Mouse (Mus musculus): ENCODE measurements around the gene Pgp. TPM values are rescaled to one million over a fixed set of nuclear protein-coding genes. Genes with fewer than 3 reads are reported as not detected.

Gene Pgp
- polyA plus RNA-seq, 1 experiment from 2014 or later, result 65.2 TPM

DNA sequence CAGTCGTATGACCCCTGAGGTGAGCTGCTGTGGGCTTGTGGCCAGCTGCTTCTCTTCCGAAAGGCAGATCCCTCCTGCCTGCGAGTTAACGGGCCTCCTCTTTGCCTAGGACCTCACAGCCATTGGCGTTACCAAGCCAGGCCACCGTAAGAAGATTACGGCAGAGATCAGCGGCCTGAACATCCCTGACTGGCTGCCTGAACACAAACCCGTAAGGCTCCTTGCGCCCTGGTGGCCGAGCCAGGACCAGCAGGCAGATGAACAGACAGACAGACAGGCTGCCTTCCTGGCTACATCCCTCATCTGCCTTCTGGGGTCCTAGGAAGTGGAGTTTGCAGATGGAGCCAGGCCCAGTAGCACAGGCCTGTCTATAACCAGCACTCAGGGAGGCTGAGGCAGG, 32.0 kb downstream of the Pgp start:
- DNase-seq (ENCODE audit: low spot score) (no peak), ATAC-seq (ENCODE audit: insufficient read depth, low FRiP score, low TSS enrichment) (no peak)
- H3K4me3 ChIP-seq (ENCODE audit: low read depth, low read length), result no peak overlapping the region
- H3K4me1 ChIP-seq (ENCODE audit: control insufficient read depth, insufficient read depth, low read length), result no peaks in the 10 kb centered on the region
- H3K9me3 ChIP-seq (ENCODE audit: control insufficient read depth, low read length), result no peaks in the 10 kb centered on the region
- H3K27ac ChIP-seq (ENCODE audit: low read depth, low read length), result no peak overlapping the region
- no peaks in the 10 kb centered on the region for H3K27me3 ChIP-seq (ENCODE audit: control insufficient read depth, insufficient read depth, low read length)
- 49% methylated on average over 11 of the region's 11 CpGs for WGBS
- H3K36me3 ChIP-seq (ENCODE audit: control insufficient read depth, insufficient read depth, low read length), result peaks cover 5% of the 10 kb centered on the region
- no peak overlapping the region for H3K9ac ChIP-seq (ENCODE audit: low read length)
- no peak overlapping the region for H3K4me2 ChIP-seq (ENCODE audit: low read depth)

DNA sequence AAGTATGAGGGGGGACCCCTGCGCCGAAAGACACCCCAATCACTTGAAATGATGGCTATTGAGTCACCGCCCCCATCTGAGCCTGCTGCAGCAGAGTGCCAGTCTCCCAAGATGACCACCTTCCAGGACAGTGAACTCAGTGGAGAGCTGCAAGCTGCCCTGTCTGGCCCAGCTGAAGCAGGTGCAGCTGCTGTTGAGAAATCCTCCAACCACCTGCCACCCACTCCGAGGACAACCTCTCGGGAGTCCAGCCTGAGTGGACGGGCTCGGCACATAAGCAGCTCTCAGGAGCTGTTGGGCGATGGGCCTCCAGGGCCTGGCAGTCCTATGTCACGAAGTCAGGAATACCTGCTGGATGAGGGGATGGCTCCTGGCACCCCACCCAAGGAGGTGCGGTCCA, 33.9 kb downstream of the Pgp start:
- peaks cover 6% of the 10 kb centered on the region for H3K36me3 ChIP-seq (ENCODE audit: control insufficient read depth, insufficient read depth, low read length)
- no peaks in the 10 kb centered on the region for H3K4me1 ChIP-seq (ENCODE audit: control insufficient read depth, insufficient read depth, low read length)
- no peak overlapping the region for H3K9ac ChIP-seq (ENCODE audit: low read length)
- 92% methylated on average over 10 of the region's 10 CpGs for WGBS
- no peak overlapping the region for H3K4me2 ChIP-seq (ENCODE audit: low read depth)
- ATAC-seq (ENCODE audit: insufficient read depth, low FRiP score, low TSS enrichment) (no peak), DNase-seq (ENCODE audit: low spot score) (no peak)
- no peaks in the 10 kb centered on the region for H3K27me3 ChIP-seq (ENCODE audit: control insufficient read depth, insufficient read depth, low read length)
- no peak overlapping the region for H3K27ac ChIP-seq (ENCODE audit: low read depth, low read length)
- H3K4me3 ChIP-seq (ENCODE audit: low read depth, low read length), result no peak overlapping the region
- no peaks in the 10 kb centered on the region for H3K9me3 ChIP-seq (ENCODE audit: control insufficient read depth, low read length)

GRCm38 (mm10) chr17:24505286-24505955, 35.2 kb downstream of the Pgp start:
- Histone ChIP-seq H3K27ac (ENCODE audit: low read depth, low read length) (no peak overlapping the region), H3K36me3 (ENCODE audit: control insufficient read depth, insufficient read depth, low read length) (peaks cover 14% of the 10 kb centered on the region), H3K9me3 (ENCODE audit: control insufficient read depth, low read length) (no peaks in the 10 kb centered on the region), H3K4me1 (ENCODE audit: control insufficient read depth, insufficient read depth, low read length) (no peaks in the 10 kb centered on the region), H3K27me3 (ENCODE audit: control insufficient read depth, insufficient read depth, low read length) (no peaks in the 10 kb centered on the region), H3K4me2 (ENCODE audit: low read depth) (no peak overlapping the region), H3K4me3 (ENCODE audit: low read depth, low read length) (no peak overlapping the region), H3K9ac (ENCODE audit: low read length) (no peak overlapping the region)
- DNase-seq (ENCODE audit: low spot score), result no peak
- no peak for ATAC-seq (ENCODE audit: insufficient read depth, low FRiP score, low TSS enrichment)
- 91% methylated on average over 30 of the region's 30 CpGs for WGBS

DNA sequence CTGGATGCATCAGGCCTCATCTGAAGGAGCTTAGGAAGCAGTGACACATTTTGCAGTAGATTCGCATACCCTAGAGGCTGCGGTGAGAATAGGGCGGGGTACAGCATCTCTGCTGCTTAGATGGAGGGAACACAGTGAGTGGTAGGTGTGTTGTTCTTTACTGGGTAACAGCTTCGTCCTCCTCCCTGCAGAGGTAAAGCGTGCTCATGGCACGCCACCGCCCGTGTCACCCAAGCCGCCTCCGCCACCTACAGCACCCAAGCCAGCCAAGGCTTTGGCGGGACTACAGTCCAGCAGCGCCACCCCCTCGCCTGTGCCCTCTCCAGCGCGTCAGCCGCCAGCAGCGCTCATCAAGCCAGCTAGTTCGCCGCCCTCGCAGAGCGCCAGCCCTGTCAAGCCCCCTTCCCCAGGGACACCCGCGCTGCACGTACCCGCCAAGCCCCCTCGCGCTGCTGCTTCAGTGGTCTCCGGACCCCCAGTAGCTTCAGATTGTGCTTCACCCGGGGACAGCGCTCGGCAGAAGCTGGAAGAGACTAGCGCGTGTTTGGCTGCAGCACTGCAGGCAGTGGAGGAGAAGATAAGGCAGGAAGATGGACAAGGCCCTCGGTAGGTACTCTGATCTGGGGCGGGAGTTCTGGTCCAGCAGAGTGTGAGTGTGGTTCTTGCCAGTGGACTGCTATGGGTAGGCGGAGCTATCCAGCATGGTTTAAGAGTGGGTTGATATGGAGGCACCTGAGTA, 36.3 kb downstream of the Pgp start:
- H3K36me3 ChIP-seq (ENCODE audit: control insufficient read depth, insufficient read depth, low read length), result peaks cover 16% of the 10 kb centered on the region
- H3K4me2 ChIP-seq (ENCODE audit: low read depth), result no peak overlapping the region
- H3K9me3 ChIP-seq (ENCODE audit: control insufficient read depth, low read length), result no peaks in the 10 kb centered on the region
- H3K4me3 ChIP-seq (ENCODE audit: low read depth, low read length), result no peak overlapping the region
- DNase-seq (ENCODE audit: low spot score), result no peak
- no peak for ATAC-seq (ENCODE audit: insufficient read depth, low FRiP score, low TSS enrichment)
- 28% methylated on average over 36 of the region's 36 CpGs for WGBS
- H3K27ac ChIP-seq (ENCODE audit: low read depth, low read length), result no peak overlapping the region
- H3K4me1 ChIP-seq (ENCODE audit: control insufficient read depth, insufficient read depth, low read length), result no peaks in the 10 kb centered on the region
- 0 out of 2 replicates have a peak overlapping the region, but pooled peaks have one; percentile 19 for H3K9ac ChIP-seq (ENCODE audit: low read length)
- no peaks in the 10 kb centered on the region for H3K27me3 ChIP-seq (ENCODE audit: control insufficient read depth, insufficient read depth, low read length)

GRCm38 (mm10) chr17:24507129-24507664, 37.0 kb downstream of the Pgp start:
- WGBS, result 47% methylated on average over 19 of the region's 19 CpGs
- ATAC-seq (ENCODE audit: insufficient read depth, low FRiP score, low TSS enrichment), result 0 out of 2 replicates have a peak, but pooled peaks have one; percentile 17
- H3K36me3 ChIP-seq (ENCODE audit: control insufficient read depth, insufficient read depth, low read length), result peaks cover 16% of the 10 kb centered on the region

DNA sequence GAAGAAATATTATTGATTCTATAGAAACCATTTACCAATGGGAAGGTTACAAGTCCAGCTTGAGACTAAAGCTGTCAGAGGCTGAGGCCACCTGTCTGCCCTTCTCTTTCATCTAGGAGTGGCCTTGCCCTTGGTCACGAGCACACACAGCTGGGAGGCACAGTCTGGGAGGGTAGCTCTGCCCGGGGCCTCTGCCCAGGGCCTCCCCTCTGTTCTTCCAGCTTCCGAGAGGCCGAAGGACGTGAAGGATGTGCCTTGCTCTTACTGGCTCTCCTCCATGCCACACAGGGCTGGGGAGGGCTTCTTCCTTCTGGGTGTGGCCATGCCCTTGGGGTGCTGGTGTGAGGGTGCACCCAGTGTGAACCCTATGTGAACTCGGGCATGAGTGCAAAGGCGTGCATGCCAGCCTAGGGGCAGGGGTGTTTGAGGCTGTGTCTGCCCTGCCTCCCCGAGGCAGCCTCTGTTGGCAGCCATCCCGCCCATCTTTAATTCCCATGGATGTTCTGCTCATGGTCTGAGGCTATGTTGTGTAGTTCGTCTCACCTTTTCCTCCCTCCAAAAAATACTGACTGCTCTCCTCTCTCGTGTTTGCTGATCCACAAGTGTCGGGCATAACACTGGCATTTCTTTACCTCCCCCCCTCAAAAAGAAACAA, 37.7 kb downstream of the Pgp start:
- H3K36me3 ChIP-seq (ENCODE audit: control insufficient read depth, insufficient read depth, low read length), result peaks cover 16% of the 10 kb centered on the region

More at GRCm38 (mm10) chr17:24507129-24507664, 37.0 kb downstream of the Pgp start:
- Histone ChIP-seq H3K4me3 (ENCODE audit: low read depth, low read length) (no peak overlapping the region), H3K27me3 (ENCODE audit: control insufficient read depth, insufficient read depth, low read length) (no peaks in the 10 kb centered on the region), H3K27ac (ENCODE audit: low read depth, low read length) (no peak overlapping the region), H3K9me3 (ENCODE audit: control insufficient read depth, low read length) (no peaks in the 10 kb centered on the region), H3K4me2 (ENCODE audit: low read depth) (no peak overlapping the region), H3K9ac (ENCODE audit: low read length) (no peak overlapping the region), H3K4me1 (ENCODE audit: control insufficient read depth, insufficient read depth, low read length) (no peaks in the 10 kb centered on the region)
- DNase-seq (ENCODE audit: low spot score), result no peak

GRCm38 (mm10) chr17:24513609-24514008, 43.4 kb downstream of the Pgp start:
- Histone ChIP-seq H3K27me3 (ENCODE audit: control insufficient read depth, insufficient read depth, low read length) (no peaks in the 10 kb centered on the region), H3K4me3 (ENCODE audit: low read depth, low read length) (no peak overlapping the region), H3K4me2 (ENCODE audit: low read depth) (no peak overlapping the region), H3K9ac (ENCODE audit: low read length) (no peak overlapping the region), H3K36me3 (ENCODE audit: control insufficient read depth, insufficient read depth, low read length) (peaks cover 23% of the 10 kb centered on the region), H3K9me3 (ENCODE audit: control insufficient read depth, low read length) (no peaks in the 10 kb centered on the region), H3K27ac (ENCODE audit: low read depth, low read length) (no peak overlapping the region), H3K4me1 (ENCODE audit: control insufficient read depth, insufficient read depth, low read length) (no peaks in the 10 kb centered on the region)
- ATAC-seq (ENCODE audit: insufficient read depth, low FRiP score, low TSS enrichment), result no peak
- peak; percentile 63 for DNase-seq (ENCODE audit: low spot score)
- WGBS, result 61% methylated on average over 5 of the region's 5 CpGs

More for the DNA sequence above, 37.7 kb downstream of the Pgp start:
- H3K4me2 ChIP-seq (ENCODE audit: low read depth), result no peak overlapping the region
- H3K4me3 ChIP-seq (ENCODE audit: low read depth, low read length), result no peak overlapping the region
- H3K9ac ChIP-seq (ENCODE audit: low read length), result no peak overlapping the region
- ATAC-seq (ENCODE audit: insufficient read depth, low FRiP score, low TSS enrichment) (no peak), DNase-seq (ENCODE audit: low spot score) (no peak)
- H3K9me3 ChIP-seq (ENCODE audit: control insufficient read depth, low read length), result no peaks in the 10 kb centered on the region
- 85% methylated on average over 12 of the region's 12 CpGs for WGBS
- H3K4me1 ChIP-seq (ENCODE audit: control insufficient read depth, insufficient read depth, low read length), result no peaks in the 10 kb centered on the region
- no peaks in the 10 kb centered on the region for H3K27me3 ChIP-seq (ENCODE audit: control insufficient read depth, insufficient read depth, low read length)
- H3K27ac ChIP-seq (ENCODE audit: low read depth, low read length), result no peak overlapping the region

DNA sequence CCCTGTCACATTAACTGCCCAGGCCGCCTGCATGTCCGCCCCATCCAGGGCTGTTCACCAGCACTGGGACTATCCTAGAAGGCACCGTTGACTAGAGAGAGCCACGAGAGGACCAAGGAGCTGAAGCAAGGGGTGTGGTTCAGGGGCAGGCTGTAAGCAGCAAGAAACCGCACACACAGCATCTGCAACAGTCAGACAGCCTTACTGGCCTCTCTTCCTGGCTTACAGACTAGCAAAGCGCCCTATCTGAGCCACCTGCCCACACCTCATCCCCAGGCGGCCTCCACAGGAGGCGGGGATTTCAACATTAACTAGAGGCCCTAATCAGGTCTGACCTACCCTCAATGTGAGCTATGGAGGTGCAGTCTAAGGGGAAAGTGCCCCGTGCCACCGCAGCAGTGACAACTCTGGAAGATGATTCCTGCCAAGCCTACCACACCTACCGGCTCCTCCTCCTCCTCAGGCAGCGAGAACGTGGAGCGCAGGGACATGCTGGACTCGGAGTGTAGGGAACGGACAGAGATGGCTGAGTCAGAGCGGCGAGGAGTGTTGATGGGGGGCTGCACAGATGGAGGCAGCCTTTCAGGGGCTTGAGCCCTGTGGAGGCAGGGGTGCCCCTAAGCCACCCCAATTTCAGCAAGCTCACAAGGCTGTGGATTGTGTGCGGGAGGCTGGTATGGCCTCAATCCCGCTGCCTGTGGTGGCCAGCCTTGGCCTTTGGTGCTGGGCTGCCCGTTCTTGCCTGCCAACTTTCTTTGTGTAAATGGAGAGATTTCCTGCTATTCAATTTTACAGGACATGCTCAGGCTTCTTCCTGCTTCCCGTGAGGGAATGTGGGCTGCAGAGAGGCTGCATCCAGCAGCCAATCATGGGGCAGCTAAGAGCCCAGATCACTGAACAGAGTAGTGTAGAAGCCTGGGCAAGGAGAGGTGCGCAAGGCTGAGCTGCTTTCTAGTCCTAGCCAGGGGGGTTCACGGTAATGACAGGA, 44.4 kb downstream of the Pgp start:
- H3K4me2 ChIP-seq (ENCODE audit: low read depth), result no peak overlapping the region
- H3K27ac ChIP-seq (ENCODE audit: low read depth, low read length), result no peak overlapping the region
- no peaks in the 10 kb centered on the region for H3K27me3 ChIP-seq (ENCODE audit: control insufficient read depth, insufficient read depth, low read length)
- H3K4me1 ChIP-seq (ENCODE audit: control insufficient read depth, insufficient read depth, low read length), result no peaks in the 10 kb centered on the region
- ATAC-seq (ENCODE audit: insufficient read depth, low FRiP score, low TSS enrichment) (no peak), DNase-seq (ENCODE audit: low spot score) (no peak)
- H3K9ac ChIP-seq (ENCODE audit: low read length), result no peak overlapping the region
- no peaks in the 10 kb centered on the region for H3K9me3 ChIP-seq (ENCODE audit: control insufficient read depth, low read length)
- H3K4me3 ChIP-seq (ENCODE audit: low read depth, low read length), result no peak overlapping the region
- WGBS, result 88% methylated on average over 24 of the region's 24 CpGs
- H3K36me3 ChIP-seq (ENCODE audit: control insufficient read depth, insufficient read depth, low read length), result peaks cover 24% of the 10 kb centered on the region

Measured in neural tube, embryonic 11.5 days (tissue).